Mouse (Mus musculus) urinary bladder, postnatal 14 days (tissue): ENCODE data around the gene Olfr263.

ENCODE experiments used
- DNase-seq: peaks from one replicate; pipeline ENCODE4 v3.0.0; 2021; ENCODE audit warnings: low spot score

The Olfr263 gene

GRCm38 (mm10) chr13:21169657-21170430 is 40.4 kb downstream of the Olfr263 start:
- DNase-seq: peak; percentile 79

- DNase-seq: no peak
Observed at GRCm38 (mm10) chr13:21170431-21171155, 41.2 kb downstream of the Olfr263 start.

- no peak for DNase-seq
Observed at GRCm38 (mm10) chr13:21171156-21171530, 41.7 kb downstream of the Olfr263 start.

- DNase-seq: no peak
Observed at GRCm38 (mm10) chr13:21171600-21172150, 42.2 kb downstream of the Olfr263 start.

GRCm38 (mm10) chr13:21172241-21173027 is 43.0 kb downstream of the Olfr263 start:
- DNase-seq: peak; percentile 59

GRCm38 (mm10) chr13:21173072-21173471 is 43.6 kb downstream of the Olfr263 start:
- peak; percentile 94 for DNase-seq

- no peak for DNase-seq
Observed at GRCm38 (mm10) chr13:21176733-21177132, 47.3 kb downstream of the Olfr263 start.

GRCm38 (mm10) chr13:21177657-21178056 is 48.2 kb downstream of the Olfr263 start:
- DNase-seq: peak; percentile 42

- DNase-seq: no peak
Observed at GRCm38 (mm10) chr13:21178364-21178763, 48.9 kb downstream of the Olfr263 start.

- DNase-seq: no peak
Observed at GRCm38 (mm10) chr13:21179367-21179723, 49.9 kb downstream of the Olfr263 start, which contains the start of gene Trim27. Gene Trim27, plus strand, starts transcription at chr13:21179445.

- peak; percentile 90 for DNase-seq
Observed at GRCm38 (mm10) chr13:21179724-21180550, 50.5 kb downstream of the Olfr263 start.

- DNase-seq: peak; percentile 44
Observed at GRCm38 (mm10) chr13:21180551-21181530, 51.4 kb downstream of the Olfr263 start.

- DNase-seq: no peak
Observed at GRCm38 (mm10) chr13:21181996-21182395, 52.6 kb downstream of the Olfr263 start.

- DNase-seq: no peak
Observed at GRCm38 (mm10) chr13:21183066-21183465, 53.6 kb downstream of the Olfr263 start.

GRCm38 (mm10) chr13:21183661-21184060 is 54.2 kb downstream of the Olfr263 start:
- DNase-seq: no peak

GRCm38 (mm10) chr13:21185521-21185920 is 56.1 kb downstream of the Olfr263 start:
- no peak for DNase-seq
